Mouse (Mus musculus) olfactory bulb, adult 2 months (tissue): ENCODE measurements around the gene Nup43. TPM values are rescaled to one million over a fixed set of nuclear protein-coding genes. Genes with fewer than 3 reads are reported as not detected.
A peak's percentile ranks its signal among the peaks of the same experiment; 100 is the strongest.

Experiments
- H3K27ac ChIP-seq: fragments of 200-500 bp; 2 replicates; pipeline ENCODE4 v1.5.1; 2012; ENCODE audit warnings: low read depth, low read length; ENCODE audit not compliant: insufficient read depth
- H3K4me1 ChIP-seq: fragments of 200-500 bp; 2 replicates; pipeline ENCODE4 v1.6.1; 2012; ENCODE audit warnings: low read length; ENCODE audit not compliant: control insufficient read depth, insufficient read depth
- H3K4me3 ChIP-seq: fragments of 200-500 bp; 2 replicates; pipeline ENCODE4 v1.5.1; 2012; ENCODE audit warnings: mild to moderate bottlenecking, low read depth, low read length, moderate library complexity; ENCODE audit not compliant: insufficient read depth
- CTCF ChIP-seq: fragments of 200-500 bp; IDR thresholded peaks from 2 replicates; pipeline ENCODE4 v1.5.1; 2012; ENCODE audit warnings: low read depth, mild to moderate bottlenecking, low read length, moderate library complexity; ENCODE audit not compliant: insufficient read depth
- POLR2A ChIP-seq: fragments of 200-500 bp; IDR thresholded peaks from 2 replicates; pipeline ENCODE4 v1.6.1; 2012; ENCODE audit warnings: mild to moderate bottlenecking, low read depth, low read length, moderate library complexity; ENCODE audit not compliant: insufficient read depth
- WGBS: fragments of 180-500 bp; shearing (Covaris S2); methylation state at CpG from one replicate; pipeline ENCODE4 v1.1.7; 2018; 5-methylcytosine and 5-hydroxymethylcytosine counted together
- polyA plus RNA-seq: library from polyadenylated mRNA; stranded (reverse); fragments of >200 nt; gene quantifications from 2 replicates; pipeline ENCODE4 v1.2.4, GENCODE M21; 2012; ENCODE audit warnings: low replicate concordance; ENCODE audit not compliant: missing spikeins, insufficient read depth, insufficient read length

Gene Nup43
- polyA plus RNA-seq, 1 experiment, result not detected

DNA sequence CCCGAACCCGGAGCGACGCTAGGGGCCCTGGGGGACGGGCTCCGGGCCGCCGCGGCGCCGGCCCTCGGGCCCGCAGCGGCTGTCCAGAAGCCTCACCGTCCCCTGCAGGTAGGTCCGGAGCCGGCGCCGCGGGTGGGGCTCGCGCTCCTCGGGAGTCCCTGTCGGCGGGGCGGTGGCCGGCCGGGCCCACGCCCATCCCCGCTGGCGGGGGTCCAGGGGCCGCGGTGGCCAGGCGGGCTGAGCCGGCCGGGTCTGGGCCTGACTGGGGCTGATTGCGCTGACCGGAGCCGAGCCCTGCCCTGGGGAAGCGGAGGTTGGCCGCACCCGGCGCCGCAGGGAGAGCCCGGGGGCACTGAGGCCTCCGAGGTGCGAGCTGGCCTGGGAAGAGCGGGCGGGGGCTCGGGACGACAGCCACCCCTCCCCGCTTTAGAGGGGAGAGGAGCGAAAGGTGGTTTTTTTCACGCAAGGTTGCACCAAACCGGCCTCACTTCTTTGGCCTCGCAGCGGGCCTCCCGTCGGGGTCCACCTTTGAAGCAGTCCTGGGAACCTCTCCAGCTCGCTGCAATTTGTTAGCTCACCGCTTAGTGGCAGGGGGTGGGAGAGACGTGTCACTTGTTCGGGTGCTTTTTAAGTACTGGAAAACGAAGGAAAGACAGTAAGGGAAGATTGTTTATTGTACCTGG, 14.2 kb downstream of the Nup43 start:
- WGBS, result under 1% methylated on average over 64 of the region's 64 CpGs
- H3K27ac ChIP-seq, result peak overlapping the region; percentile 17; the same call in 1 of the 2 replicates
- TF ChIP-seq CTCF, result no peak
- TF ChIP-seq POLR2A, result no peak
- peaks cover 10% of the 10 kb centered on the region for H3K4me1 ChIP-seq
- peak overlapping the region; percentile 88 for H3K4me3 ChIP-seq

DNA sequence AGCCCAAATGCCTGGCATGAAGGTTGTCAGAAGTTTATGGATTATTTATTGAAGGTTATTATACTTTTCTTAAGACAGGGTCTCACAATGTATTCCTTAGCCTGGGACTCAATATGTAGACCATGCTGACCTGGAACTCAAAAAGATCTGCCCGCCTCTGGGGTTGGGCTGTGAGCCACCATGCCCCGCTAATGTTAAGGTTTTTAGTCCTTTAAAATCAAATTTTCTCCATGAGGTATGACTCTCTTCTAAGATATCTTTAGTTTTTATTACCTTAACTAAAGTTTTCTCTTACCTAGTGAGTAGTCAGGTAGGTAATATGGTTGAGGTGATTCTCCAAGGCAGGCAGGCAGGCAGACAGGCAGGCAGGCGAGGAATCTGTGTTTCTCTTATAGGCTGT, 14.9 kb downstream of the Nup43 start:
- Histone ChIP-seq H3K27ac (no peak overlapping the region), H3K4me3 (no peak overlapping the region), H3K4me1 (peaks cover 10% of the 10 kb centered on the region)
- 34% methylated on average over 3 of the region's 3 CpGs for WGBS
- TF ChIP-seq POLR2A (no peak), CTCF (no peak)

DNA sequence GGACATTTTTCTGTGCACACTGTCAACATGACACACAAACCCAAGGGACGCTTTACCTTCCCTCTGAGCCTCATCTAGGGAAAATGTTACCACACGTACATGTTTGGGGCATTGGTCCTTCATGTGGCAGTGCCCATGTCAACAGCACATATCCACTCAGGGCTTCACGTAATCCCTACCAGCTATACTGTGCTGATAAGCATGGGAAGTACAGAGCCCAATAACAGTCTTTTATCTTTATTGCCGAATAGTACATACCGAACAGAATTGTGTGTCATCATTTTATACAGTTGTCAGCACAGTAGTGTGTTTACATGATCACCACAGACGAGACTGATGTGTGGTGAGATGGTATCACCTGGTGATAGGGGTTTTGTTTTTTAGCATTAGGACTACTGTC, 19.6 kb downstream of the Nup43 start:
- WGBS, result 94% methylated on average over 6 of the region's 6 CpGs
- TF ChIP-seq CTCF (no peak), POLR2A (no peak)
- H3K27ac ChIP-seq, result no peak overlapping the region
- peaks cover 4% of the 10 kb centered on the region for H3K4me1 ChIP-seq
- no peak overlapping the region for H3K4me3 ChIP-seq

DNA sequence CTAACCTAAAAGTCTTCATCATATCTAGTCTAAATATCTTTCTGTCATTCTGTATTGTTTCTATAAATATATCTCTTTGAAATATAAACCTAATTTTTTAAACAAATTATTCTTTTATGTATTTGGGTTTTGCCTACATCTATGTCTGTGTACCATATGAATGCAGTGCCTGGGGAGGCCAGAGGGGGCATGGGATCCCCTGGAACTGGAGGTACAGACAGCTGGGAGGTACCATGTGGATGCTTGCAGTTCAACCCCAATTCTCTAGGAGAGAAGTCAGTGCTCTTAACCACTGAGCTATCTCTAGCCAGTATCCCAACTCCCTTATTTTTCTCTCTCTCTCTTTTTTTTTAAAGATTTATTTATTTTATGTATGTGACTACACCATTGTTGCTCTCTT, 28.0 kb downstream of the Nup43 start:
- Histone ChIP-seq H3K27ac (no peak overlapping the region), H3K4me1 (no peaks in the 10 kb centered on the region), H3K4me3 (no peak overlapping the region)
- TF ChIP-seq CTCF (no peak), POLR2A (no peak)

DNA sequence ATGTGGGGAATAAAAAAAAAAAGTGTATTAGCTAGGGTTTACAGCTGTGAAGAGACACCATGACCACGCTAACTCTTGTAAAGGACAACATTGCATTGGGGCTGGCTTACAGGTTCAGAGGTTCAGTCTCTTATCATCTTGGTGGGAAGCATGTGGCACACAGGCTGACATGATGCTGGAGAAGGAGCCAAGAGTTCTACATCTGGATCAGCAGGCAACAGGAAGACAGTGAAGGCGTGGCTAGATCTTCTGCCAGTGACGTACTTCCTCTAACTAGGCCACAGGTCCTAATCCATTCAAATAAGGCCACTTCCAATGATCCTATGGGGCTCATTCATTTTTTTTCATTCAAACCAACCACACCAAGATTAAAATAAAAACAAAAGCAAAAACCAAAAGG, 32.8 kb downstream of the Nup43 start:
- Histone ChIP-seq H3K27ac (no peak overlapping the region), H3K4me1 (no peaks in the 10 kb centered on the region), H3K4me3 (no peak overlapping the region)
- no peak for TF ChIP-seq POLR2A
- no peak for TF ChIP-seq CTCF
- 78% methylated on average over 3 of the region's 3 CpGs for WGBS

DNA sequence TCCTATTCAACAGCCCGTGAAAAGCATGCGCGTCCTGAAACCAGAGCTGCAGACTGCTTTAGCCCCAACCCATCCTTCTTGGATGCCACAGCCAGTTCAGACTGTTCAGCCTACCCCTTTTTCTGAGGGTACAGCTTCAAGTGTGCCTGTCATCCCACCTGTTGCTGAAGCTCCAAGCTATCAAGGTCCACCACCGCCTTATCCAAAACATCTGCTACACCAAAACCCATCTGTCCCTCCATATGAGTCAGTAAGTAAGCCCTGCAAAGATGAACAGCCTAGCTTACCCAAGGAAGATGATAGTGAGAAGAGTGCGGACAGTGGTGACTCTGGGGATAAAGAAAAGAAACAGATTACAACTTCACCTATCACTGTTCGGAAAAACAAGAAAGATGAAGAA, 35.3 kb downstream of the Nup43 start:
- no peak overlapping the region for H3K27ac ChIP-seq
- no peak overlapping the region for H3K4me3 ChIP-seq
- 95% methylated on average over 6 of the region's 6 CpGs for WGBS
- TF ChIP-seq CTCF (no peak), POLR2A (no peak)
- H3K4me1 ChIP-seq, result no peaks in the 10 kb centered on the region

DNA sequence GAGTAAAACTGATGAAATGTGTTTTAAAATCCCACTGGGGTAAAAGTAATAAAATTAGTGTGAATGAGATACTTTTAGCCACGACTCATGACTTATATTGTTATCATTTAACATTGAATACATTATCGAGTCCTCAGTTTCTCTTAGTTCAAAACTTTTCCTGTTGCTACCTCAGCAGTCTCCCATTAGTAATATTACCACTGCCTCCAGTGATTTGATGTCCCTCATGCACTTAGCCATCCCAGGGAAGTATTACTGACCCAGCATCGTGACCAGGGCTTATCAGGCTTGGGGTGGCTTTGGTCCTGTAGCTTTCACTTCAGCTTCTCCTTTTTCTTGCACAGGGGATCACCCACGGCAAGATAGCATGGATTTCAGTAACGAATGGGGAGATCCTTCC, 42.8 kb downstream of the Nup43 start:
- Histone ChIP-seq H3K4me1 (0 out of 2 replicates have a peak, but pooled peaks cover 1% of the 10 kb centered on the region), H3K27ac (no peak overlapping the region), H3K4me3 (no peak overlapping the region)
- 90% methylated on average over 5 of the region's 5 CpGs for whole genome bisulfite sequencing
- TF ChIP-seq POLR2A (no peak), CTCF (no peak)

DNA sequence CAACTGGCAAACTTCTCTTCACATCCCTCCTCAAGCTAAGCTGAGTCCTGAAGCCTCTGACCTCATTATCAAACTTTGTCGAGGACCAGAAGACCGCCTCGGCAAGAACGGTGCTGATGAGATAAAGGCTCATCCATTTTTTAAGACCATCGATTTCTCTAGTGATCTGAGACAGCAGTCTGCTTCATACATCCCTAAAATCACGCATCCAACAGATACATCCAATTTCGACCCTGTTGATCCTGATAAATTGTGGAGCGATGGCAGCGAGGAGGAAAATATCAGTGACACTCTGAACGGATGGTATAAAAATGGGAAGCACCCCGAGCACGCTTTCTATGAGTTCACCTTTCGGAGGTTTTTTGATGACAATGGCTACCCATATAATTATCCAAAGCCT, 45.2 kb downstream of the Nup43 start:
- 0 out of 2 replicates have a peak, but pooled peaks cover 2% of the 10 kb centered on the region for H3K4me1 ChIP-seq
- H3K4me3 ChIP-seq, result no peak overlapping the region
- WGBS, result 93% methylated on average over 13 of the region's 13 CpGs
- H3K27ac ChIP-seq, result no peak overlapping the region
- no peak for TF ChIP-seq POLR2A
- TF ChIP-seq CTCF, result no peak

DNA sequence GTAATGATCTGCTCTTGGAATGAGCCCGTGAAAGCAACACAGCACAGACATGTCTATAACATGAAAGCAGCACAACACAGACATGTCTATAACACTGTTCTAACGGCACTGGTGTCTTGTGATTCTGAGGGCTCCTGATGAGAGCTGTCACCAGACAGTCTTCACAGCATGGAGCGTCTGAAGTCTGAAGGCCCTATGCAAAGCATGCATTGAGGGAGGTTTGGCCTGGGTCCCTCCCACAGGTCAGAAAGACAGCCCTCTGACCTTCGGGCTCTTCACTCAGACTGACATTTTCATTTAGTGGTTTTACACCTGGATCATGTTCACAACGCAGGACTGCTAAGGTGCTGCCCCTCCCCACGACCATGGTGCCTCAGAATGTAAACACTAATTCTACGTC, 47.8 kb downstream of the Nup43 start:
- H3K4me1 ChIP-seq, result 0 out of 2 replicates have a peak, but pooled peaks cover 2% of the 10 kb centered on the region
- H3K4me3 ChIP-seq, result no peak overlapping the region
- H3K27ac ChIP-seq, result no peak overlapping the region
- TF ChIP-seq CTCF, result no peak
- TF ChIP-seq POLR2A, result no peak
- WGBS, result 74% methylated on average over 7 of the region's 7 CpGs

DNA sequence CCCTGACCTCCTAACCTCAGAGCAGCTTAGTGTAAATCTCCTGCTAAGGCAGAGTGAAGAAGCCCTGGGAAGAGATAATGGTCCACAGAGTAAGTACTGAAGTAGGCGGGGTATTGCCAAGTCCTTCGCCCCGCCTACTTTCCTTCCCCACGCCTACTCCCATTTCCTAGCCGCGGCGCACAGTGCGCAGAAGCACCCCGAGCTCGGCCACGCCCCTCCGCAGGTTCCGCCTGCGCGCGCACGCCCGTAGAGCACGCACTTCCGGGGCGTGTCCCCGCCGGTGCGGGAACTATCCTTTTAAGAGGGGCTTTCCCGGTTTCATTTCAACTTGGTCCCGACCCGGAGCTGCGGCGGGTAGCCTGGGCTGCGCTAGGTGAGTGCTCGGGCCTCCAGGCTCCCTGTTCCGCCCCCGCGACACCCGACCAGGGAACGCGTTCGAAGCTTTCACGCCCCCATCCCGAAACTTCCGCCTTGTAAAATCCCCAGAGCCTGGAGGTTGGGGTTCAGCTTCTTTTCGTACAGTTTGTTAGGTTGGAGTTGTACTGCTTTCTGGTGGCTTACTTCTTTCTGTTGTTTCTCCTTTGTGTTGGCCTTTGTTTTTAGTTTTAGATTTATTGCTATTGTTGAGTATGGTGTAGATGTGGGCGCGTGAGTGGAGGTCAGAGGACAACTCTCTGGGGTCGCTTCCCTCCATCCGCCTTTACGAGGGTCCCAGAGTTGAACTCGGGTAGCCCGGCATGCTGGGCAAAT, 58.6 kb downstream of the Nup43 start, which contains the start of gene Katna1:
TSS of gene Katna1 (plus strand) at position 250 of the 750 bp plus-strand sequence.
- peak within 1 kb of the TSS; percentile 72 for H3K4me3 ChIP-seq
- no peak within 1 kb of the TSS for H3K27ac ChIP-seq
- peak; percentile 74; the same call in 1 of the 2 replicates for TF ChIP-seq POLR2A
- TF ChIP-seq CTCF, result no peak
- H3K4me1 ChIP-seq, result peaks cover 2% of the 10 kb centered on the region; the same call in 1 of the 2 replicates
- WGBS, result under 1% methylated on average over 49 of the region's 49 CpGs
